Mouse (Mus musculus) CH12.LX (cell line): ENCODE measurements around the gene Sema4a. TPM values are rescaled to one million over a fixed set of nuclear protein-coding genes. Genes with fewer than 3 reads are reported as not detected.

Source experiments
- DNase-seq: peaks from one replicate; pipeline ENCODE4 v3.0.0-alpha.2; 2013; ENCODE audit errors: extremely low read depth
- H3K27ac ChIP-seq: 2 replicates; pipeline ENCODE4 v1.5.1; 2012; ENCODE audit warnings: low read depth, mild to moderate bottlenecking, control low read depth, moderate library complexity; ENCODE audit not compliant: insufficient read depth
- H3K27me3 ChIP-seq: replicated peaks from 2 replicates; pipeline ENCODE3; 2012; ENCODE audit warnings: inconsistent platforms
- H3K36me3 ChIP-seq, 2 experiments: replicated peaks in 1 of 2; 2 replicates each; pipeline versions ENCODE3 to v1.6.1; 2012; ENCODE audit warnings: inconsistent platforms in 1 of 2, low read length in 1 of 2, mild to moderate bottlenecking in 1 of 2, mixed read lengths in 1 of 2, moderate library complexity in 1 of 2; ENCODE audit not compliant: control insufficient read depth in 1 of 2, insufficient read depth in 1 of 2
- H3K4me1 ChIP-seq, 2 experiments: 2 replicates each; pipeline ENCODE4 v1.6.1; 2012; ENCODE audit warnings: inconsistent platforms in 1 of 2, moderate library complexity in 1 of 2; ENCODE audit not compliant: insufficient read depth in 2 of 2, control insufficient read depth in 1 of 2
- H3K4me2 ChIP-seq: 2 replicates; pipeline ENCODE4 v1.6.1; 2012; ENCODE audit warnings: low read depth, mild to moderate bottlenecking, control low read depth; ENCODE audit not compliant: poor library complexity, insufficient read depth, severe bottlenecking
- H3K4me3 ChIP-seq, 3 experiments: fragments of 150-350 bp in 1 of 3; sonication (generic) in 1 of 3; replicated peaks in 1 of 3; 2 replicates each; pipeline versions ENCODE3 to v1.5.1; 2011 to 2012; ENCODE audit warnings: low read depth in 2 of 3, low read length in 2 of 3, mild to moderate bottlenecking in 2 of 3, moderate library complexity in 2 of 3, control low read depth in 1 of 3, improper control_type of control experiment in 1 of 3, inconsistent platforms in 1 of 3, mixed read lengths in 1 of 3; ENCODE audit not compliant: poor library complexity in 1 of 3
- H3K79me2 ChIP-seq: replicated peaks from 2 replicates; pipeline ENCODE4 v1.6.1; 2012; ENCODE audit warnings: mild to moderate bottlenecking, moderate library complexity; ENCODE audit not compliant: control insufficient read depth, poor library complexity, insufficient read depth, severe bottlenecking; ENCODE audit errors: extremely low read depth
- H3K9ac ChIP-seq: 2 replicates; pipeline ENCODE4 v1.6.1; 2012; ENCODE audit warnings: low read depth, mild to moderate bottlenecking, control low read depth, moderate library complexity; ENCODE audit not compliant: insufficient read depth
- H3K9me3 ChIP-seq: replicated peaks from 2 replicates; pipeline ENCODE3; 2012; ENCODE audit warnings: low read length, inconsistent platforms, mixed read lengths
- BHLHE40 ChIP-seq: IDR thresholded peaks from 2 replicates; pipeline ENCODE4 v1.6.1; 2011; ENCODE audit warnings: mild to moderate bottlenecking, low read depth, low read length, improper control_type of control experiment
- CTCF ChIP-seq, 2 experiments: IDR thresholded peaks in 1 of 2; conservative IDR thresholded peaks in 1 of 2; 2 replicates each; pipeline ENCODE4 v1.5.1; 2011 to 2012; ENCODE audit warnings: low read depth in 2 of 2, low read length in 2 of 2, improper control_type of control experiment in 1 of 2, inconsistent platforms in 1 of 2, mild to moderate bottlenecking in 1 of 2, moderate library complexity in 1 of 2
- E2F4 ChIP-seq: IDR thresholded peaks from 2 replicates; pipeline ENCODE4 v1.6.1; 2011; ENCODE audit warnings: low read depth, low read length, improper control_type of control experiment; ENCODE audit not compliant: insufficient replicate concordance
- ELF1 ChIP-seq: IDR thresholded peaks from 2 replicates; pipeline ENCODE4 v1.6.1; 2014; ENCODE audit warnings: low read depth, mild to moderate bottlenecking, inconsistent platforms, low read length, improper control_type of control experiment
- GABPA ChIP-seq: IDR thresholded peaks from 2 replicates; pipeline ENCODE4 v1.6.1; 2012; ENCODE audit warnings: low read depth, low read length, improper control_type of control experiment, inconsistent platforms; ENCODE audit not compliant: insufficient replicate concordance
- HCFC1 ChIP-seq: IDR thresholded peaks from 2 replicates; pipeline ENCODE4 v1.6.1; 2012; ENCODE audit warnings: low read depth, mild to moderate bottlenecking, inconsistent platforms, low read length, improper control_type of control experiment
- IRF4 ChIP-seq: IDR thresholded peaks from 2 replicates; pipeline ENCODE4 v1.6.1; 2014; ENCODE audit warnings: low read depth, mild to moderate bottlenecking, inconsistent platforms, low read length, improper control_type of control experiment
- JUND ChIP-seq: conservative IDR thresholded peaks from 2 replicates; pipeline ENCODE4 v1.6.1; 2011; ENCODE audit warnings: low read depth, low read length, improper control_type of control experiment
- MAX ChIP-seq: IDR thresholded peaks from 2 replicates; pipeline ENCODE4 v1.6.1; 2011; ENCODE audit warnings: low read length, improper control_type of control experiment
- MAZ ChIP-seq: IDR thresholded peaks from 2 replicates; pipeline ENCODE4 v1.6.1; 2012; ENCODE audit warnings: low read depth, mild to moderate bottlenecking, inconsistent platforms, low read length, improper control_type of control experiment, moderate library complexity
- MXI1 ChIP-seq: IDR thresholded peaks from 2 replicates; pipeline ENCODE4 v1.6.1; 2011; ENCODE audit warnings: mild to moderate bottlenecking, low read depth, low read length, improper control_type of control experiment
- MYC ChIP-seq: IDR thresholded peaks from 2 replicates; pipeline ENCODE4 v1.6.1; 2011; ENCODE audit warnings: low read depth, mild to moderate bottlenecking, improper control_type of control experiment, low read length
- NELFE ChIP-seq: IDR thresholded peaks from 2 replicates; pipeline ENCODE4 v1.6.1; 2011; ENCODE audit warnings: low read depth, low read length, improper control_type of control experiment
- NRF1 ChIP-seq: IDR thresholded peaks from 2 replicates; pipeline ENCODE4 v1.6.1; 2014; ENCODE audit warnings: low read depth, mild to moderate bottlenecking, inconsistent platforms, low read length, improper control_type of control experiment, moderate library complexity
- POLR2AphosphoS2 ChIP-seq: IDR thresholded peaks from 2 replicates; pipeline ENCODE4 v1.6.1; 2011; ENCODE audit warnings: low read depth, low read length, improper control_type of control experiment
- RAD21 ChIP-seq: IDR thresholded peaks from 2 replicates; pipeline ENCODE4 v1.6.1; 2011; ENCODE audit warnings: low read depth, mild to moderate bottlenecking, low read length, improper control_type of control experiment, moderate library complexity
- RCOR1 ChIP-seq: conservative IDR thresholded peaks from 2 replicates; pipeline ENCODE4 v1.6.1; 2012; ENCODE audit warnings: low read depth, mild to moderate bottlenecking, inconsistent platforms, low read length, improper control_type of control experiment
- SMC3 ChIP-seq: IDR thresholded peaks from 2 replicates; pipeline ENCODE4 v1.6.1; 2011; ENCODE audit warnings: low read depth, low read length, improper control_type of control experiment
- TBP ChIP-seq: conservative IDR thresholded peaks from 2 replicates; pipeline ENCODE4 v1.6.1; 2011; ENCODE audit warnings: low read depth, low read length, improper control_type of control experiment
- TCF12 ChIP-seq: IDR thresholded peaks from 2 replicates; pipeline ENCODE4 v1.6.1; 2014; ENCODE audit warnings: low read depth, mild to moderate bottlenecking, inconsistent platforms, low read length, improper control_type of control experiment
- ZC3H11A ChIP-seq: IDR thresholded peaks from 2 replicates; pipeline ENCODE4 v1.6.1; 2012; ENCODE audit warnings: low read depth, mild to moderate bottlenecking, inconsistent platforms, low read length, improper control_type of control experiment
- ZKSCAN1 ChIP-seq: IDR thresholded peaks from 2 replicates; pipeline ENCODE4 v1.6.1; 2012; ENCODE audit warnings: low read depth, inconsistent platforms, low read length, improper control_type of control experiment, borderline replicate concordance
- dilution Hi-C: fragments of 300-500 bp; cut with MboI; formaldehyde crosslinking; loops from 2 replicates; pipeline ENCODE4 v1.14.3; 2020; ENCODE audit warnings: low sequenced_read_pairs; ENCODE audit not compliant: extremely low pct_unique_long_range_greater_than_20kb, extremely low pct_ligation_motif_present
- in situ Hi-C: fragments of 300-500 bp; cut with MboI; formaldehyde crosslinking; loops from 3 replicates; pipeline ENCODE4 v1.14.3; 2019; ENCODE audit warnings: low sequenced_read_pairs, low pct_ligation_motif_present, low pct_unique_long_range_greater_than_20kb, mixed read lengths
- polyA plus RNA-seq: library from polyadenylated mRNA; unstranded; fragments of >175 nt; gene quantifications from 2 replicates; pipeline ENCODE4 v1.2.1, GENCODE M21; 2012; ENCODE audit warnings: low read depth; ENCODE audit not compliant: insufficient read length
- total RNA-seq, 2 experiments: library from RNA; depleted of rRNA; stranded (reverse); fragments of 300-350 nt in 1 of 2; fragments of >200 nt in 1 of 2; gene quantifications; 2 replicates each; pipeline ENCODE4 v1.2.3; 2012 to 2014

The Sema4a gene
- total and polyA plus RNA-seq, 3 experiments: 3.5 to 7.1 (median 4.7) TPM

DNA sequence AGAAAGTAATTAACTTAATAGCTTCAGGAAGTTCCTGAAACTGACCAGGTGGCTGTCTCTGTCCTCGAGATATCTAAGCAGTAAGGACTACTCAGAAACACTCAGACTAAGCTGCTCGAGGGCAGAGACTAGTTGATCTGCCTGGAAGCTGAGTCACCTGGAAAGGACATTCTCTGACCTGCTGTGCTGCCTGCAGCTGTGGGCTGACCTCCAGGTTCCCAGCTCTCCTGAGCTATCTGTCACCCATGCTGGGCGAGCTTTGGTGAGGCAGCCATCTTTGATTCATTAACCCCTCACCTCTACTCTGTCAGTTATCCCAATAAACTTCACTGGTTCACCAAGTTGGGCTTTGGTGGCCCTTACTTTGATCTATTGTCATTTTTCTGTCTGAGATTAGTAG, 18.2 kb upstream of the Sema4a start:
- Histone ChIP-seq H3K9ac (no peak overlapping the region), H3K27me3 (peaks cover 16% of the 10 kb centered on the region), H3K36me3 (peaks cover 11 to 23% of the 10 kb centered on the region in 2 experiments), H3K4me2 (no peak overlapping the region), H3K9me3 (no peaks in the 10 kb centered on the region), H3K79me2 (no peaks in the 10 kb centered on the region), H3K4me3 (no peak overlapping the region), H3K27ac (no peak overlapping the region), H3K4me1 (0 out of 4 replicates have a peak, but pooled peaks cover 0 to 2% of the 10 kb centered on the region in 2 experiments)
- dilution Hi-C loops (no loop called here), in situ Hi-C loops (no loop called here)
- TF ChIP-seq IRF4 (no peak), HCFC1 (no peak), JUND (no peak)
- DNase-seq: no peak

DNA sequence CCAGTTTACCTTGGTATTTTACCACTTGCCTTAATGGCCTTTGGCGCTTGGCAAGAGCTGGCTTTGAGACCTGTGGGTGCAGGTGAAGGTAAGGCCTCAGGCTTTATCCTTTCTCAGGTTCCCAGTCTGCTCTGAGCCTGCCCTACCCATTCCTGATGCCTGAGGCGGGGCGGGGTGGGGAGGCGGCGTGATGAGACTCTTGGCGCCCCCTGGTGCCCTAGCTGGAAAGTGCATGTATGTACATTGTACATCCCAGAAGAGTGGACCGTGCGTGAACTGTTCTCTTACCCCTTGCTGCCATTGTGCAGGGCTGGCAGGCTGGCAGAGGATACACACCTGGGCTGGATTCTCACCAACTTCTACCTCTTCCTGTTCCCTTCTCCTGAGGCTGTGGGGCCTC, 16.8 kb upstream of the Sema4a start:
- Histone ChIP-seq H3K9ac (no peak overlapping the region), H3K9me3 (no peaks in the 10 kb centered on the region), H3K79me2 (no peaks in the 10 kb centered on the region), H3K27ac (no peak overlapping the region), H3K4me1 (0 out of 4 replicates have a peak, but pooled peaks cover 0 to 2% of the 10 kb centered on the region in 2 experiments), H3K27me3 (peaks cover 16% of the 10 kb centered on the region), H3K4me2 (peak overlapping the region; percentile 54; the same call in 1 of the 2 replicates), H3K36me3 (peaks cover 5 to 11% of the 10 kb centered on the region in 2 experiments), H3K4me3 (no peak overlapping the region)
- peak; percentile 69; the same call in 1 of the 2 replicates for TF ChIP-seq MAZ
- TF ChIP-seq TBP: no peak
- no peak for TF ChIP-seq NRF1
- TF ChIP-seq MAX: peak; percentile 29; the same call in 1 of the 2 replicates
- TF ChIP-seq TCF12: no peak
- no peak for TF ChIP-seq POLR2AphosphoS2
- TF ChIP-seq MYC: no peak
- peak; percentile 89 for TF ChIP-seq SMC3
- no peak for TF ChIP-seq RCOR1
- peak; percentile 27; the same call in 1 of the 2 replicates for TF ChIP-seq NELFE
- TF ChIP-seq ZKSCAN1: no peak
- peak; percentile 60 for TF ChIP-seq RAD21
- TF ChIP-seq BHLHE40: 0 out of 2 replicates have a peak, but pooled peaks have one; percentile 26
- peak; percentile 10; the same call in 1 of the 2 replicates for TF ChIP-seq ELF1
- no peak for TF ChIP-seq MXI1
- no peak for TF ChIP-seq GABPA
- peak; percentile 25; the same call in 1 of the 2 replicates for TF ChIP-seq IRF4
- TF ChIP-seq ZC3H11A: 0 out of 2 replicates have a peak, but pooled peaks have one; percentile 1
- TF ChIP-seq E2F4: no peak
- TF ChIP-seq CTCF (conservative IDR thresholded peaks at IDR 0.05 in 1 of 2, IDR thresholded peaks at IDR 0.05 in 1 of 2; ENCODE audit: low read depth in 2 of 2, low read length in 2 of 2): peak; percentile 46 to 89
- dilution Hi-C loops: no loop called here
- in situ Hi-C loops: no loop called here
- DNase-seq: peak; percentile 74
